Mouse (Mus musculus) right cerebral cortex, postnatal 36 days (tissue): ENCODE measurements around the gene Rnase2b.
"Not testable (repeated sequence)": the region's sequence is repeated elsewhere in the genome, so short reads cannot be mapped to it uniquely, and the experiment has no call there.

Experiments used
- DNase-seq, 2 experiments: peaks; one replicate each; pipeline ENCODE4 v3.0.0; 2022; ENCODE audit warnings: low spot score in 2 of 2, mixed read lengths in 1 of 2

Gene Rnase2b

GRCm38 (mm10) chr14:51161976-51162375, at the start of gene Rnase2b:
TSS of gene Rnase2b (plus strand) at chr14:51162260.
- not testable (repeated sequence) for DNase-seq

GRCm38 (mm10) chr14:51113476-51113875, 48.6 kb upstream of the Rnase2b start:
- no peak for DNase-seq

GRCm38 (mm10) chr14:51113916-51114560, 48.0 kb upstream of the Rnase2b start, which contains the start of gene Eddm3b:
TSS of gene Eddm3b (plus strand) at chr14:51114426.
- no peak for DNase-seq

- no peak for DNase-seq
Measured at GRCm38 (mm10) chr14:51125684-51126083, 36.4 kb upstream of the Rnase2b start.

GRCm38 (mm10) chr14:51127648-51128258, 34.3 kb upstream of the Rnase2b start:
- DNase-seq = no peak

GRCm38 (mm10) chr14:51128775-51129623, 33.1 kb upstream of the Rnase2b start:
- DNase-seq = no peak

GRCm38 (mm10) chr14:51129624-51129975, 32.5 kb upstream of the Rnase2b start:
- no peak for DNase-seq

- no peak for DNase-seq
Measured at GRCm38 (mm10) chr14:51130315-51130940, 31.6 kb upstream of the Rnase2b start.

GRCm38 (mm10) chr14:51131086-51131815, 30.8 kb upstream of the Rnase2b start:
- no peak for DNase-seq

GRCm38 (mm10) chr14:51132372-51132771, 29.7 kb upstream of the Rnase2b start:
- DNase-seq = no peak

GRCm38 (mm10) chr14:51140342-51140741, 21.7 kb upstream of the Rnase2b start:
- no peak for DNase-seq

GRCm38 (mm10) chr14:51142119-51142518, 19.9 kb upstream of the Rnase2b start:
- no peak for DNase-seq

GRCm38 (mm10) chr14:51142568-51142967, 19.5 kb upstream of the Rnase2b start:
- no peak for DNase-seq

- no peak for DNase-seq
Measured at GRCm38 (mm10) chr14:51143287-51143686, 18.8 kb upstream of the Rnase2b start.

- DNase-seq = no peak
Measured at GRCm38 (mm10) chr14:51143937-51144336, 18.1 kb upstream of the Rnase2b start.

GRCm38 (mm10) chr14:51144451-51144850, 17.6 kb upstream of the Rnase2b start:
- DNase-seq = no peak

GRCm38 (mm10) chr14:51145521-51145920, 16.5 kb upstream of the Rnase2b start:
- no peak for DNase-seq

GRCm38 (mm10) chr14:51146685-51147084, 15.4 kb upstream of the Rnase2b start, which contains the start of gene Rnase1:
TSS of gene Rnase1 (minus strand) at chr14:51146785.
- DNase-seq = no peak

- no peak for DNase-seq
Measured at GRCm38 (mm10) chr14:51148006-51148405, 14.1 kb upstream of the Rnase2b start.

- no peak for DNase-seq
Measured at GRCm38 (mm10) chr14:51149164-51149563, 12.9 kb upstream of the Rnase2b start.

- no peak for DNase-seq
Measured at GRCm38 (mm10) chr14:51150206-51150831, 11.7 kb upstream of the Rnase2b start.
